Mouse (Mus musculus): ENCODE measurements around the gene Cd2bp2.

DNA sequence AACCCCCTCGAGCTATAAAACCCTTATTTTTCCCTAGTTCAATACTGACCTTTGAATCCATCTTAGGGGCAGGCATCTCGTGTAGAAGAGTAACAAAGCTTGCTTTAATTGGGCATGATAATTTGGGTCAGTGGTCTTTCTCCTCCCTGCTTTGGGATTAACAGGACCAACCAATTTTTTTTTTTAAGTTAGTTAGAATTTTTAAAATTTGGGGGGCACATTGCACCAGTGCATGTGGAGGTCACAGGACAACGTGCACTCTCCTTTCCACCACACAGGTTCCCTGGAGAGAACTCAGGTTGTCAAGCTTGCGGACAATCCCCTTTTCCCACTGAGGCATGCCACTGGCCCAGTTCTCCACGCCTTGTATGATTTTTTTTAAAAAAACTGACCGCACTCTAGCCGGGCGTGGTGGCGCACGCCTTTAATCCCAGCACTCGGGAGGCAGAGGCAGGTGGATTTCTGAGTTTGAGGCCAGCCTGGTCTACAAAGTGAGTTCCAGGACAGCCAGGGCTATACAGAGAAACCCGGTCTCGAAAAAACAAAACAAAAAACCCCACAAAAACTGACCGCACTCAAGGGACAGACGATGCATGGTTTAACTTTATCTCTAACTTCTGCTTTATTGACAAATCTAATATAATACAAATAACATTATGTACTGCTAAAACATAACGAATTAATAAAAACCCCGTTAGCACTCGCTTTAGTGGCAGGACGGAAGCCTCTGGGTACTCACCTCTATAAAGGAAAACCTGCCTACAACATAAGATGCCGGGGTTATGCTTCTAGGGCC is 36.2 kb upstream of the Cd2bp2 start:
- no peak for TF ChIP-seq CTCF (conservative IDR thresholded peaks at IDR 0.05; ENCODE audit: low read length)
- no peak for TF ChIP-seq POU5F1 (IDR thresholded peaks at IDR 0.05; ENCODE audit: borderline replicate concordance, low read length)
- TF ChIP-seq NANOG (IDR thresholded peaks at IDR 0.05; ENCODE audit: borderline replicate concordance, low read length), result no peak
